Mouse (Mus musculus) CH12.LX (cell line): ENCODE measurements around the gene Rcvrn. TPM values are rescaled to one million over a fixed set of nuclear protein-coding genes. Genes with fewer than 3 reads are reported as not detected.

Source experiments
- DNase-seq: peaks from one replicate; pipeline ENCODE4 v3.0.0-alpha.2; 2013; ENCODE audit errors: extremely low read depth
- H3K27ac ChIP-seq: 2 replicates; pipeline ENCODE4 v1.5.1; 2012; ENCODE audit warnings: low read depth, mild to moderate bottlenecking, control low read depth, moderate library complexity; ENCODE audit not compliant: insufficient read depth
- H3K27me3 ChIP-seq: replicated peaks from 2 replicates; pipeline ENCODE3; 2012; ENCODE audit warnings: inconsistent platforms
- H3K36me3 ChIP-seq, 2 experiments: replicated peaks in 1 of 2; 2 replicates each; pipeline versions ENCODE3 to v1.6.1; 2012; ENCODE audit warnings: inconsistent platforms in 1 of 2, low read length in 1 of 2, mild to moderate bottlenecking in 1 of 2, mixed read lengths in 1 of 2, moderate library complexity in 1 of 2; ENCODE audit not compliant: control insufficient read depth in 1 of 2, insufficient read depth in 1 of 2
- H3K4me1 ChIP-seq, 2 experiments: 2 replicates each; pipeline ENCODE4 v1.6.1; 2012; ENCODE audit warnings: inconsistent platforms in 1 of 2, moderate library complexity in 1 of 2; ENCODE audit not compliant: insufficient read depth in 2 of 2, control insufficient read depth in 1 of 2
- H3K4me2 ChIP-seq: 2 replicates; pipeline ENCODE4 v1.6.1; 2012; ENCODE audit warnings: low read depth, mild to moderate bottlenecking, control low read depth; ENCODE audit not compliant: poor library complexity, insufficient read depth, severe bottlenecking
- H3K4me3 ChIP-seq, 3 experiments: fragments of 150-350 bp in 1 of 3; sonication (generic) in 1 of 3; replicated peaks in 1 of 3; 2 replicates each; pipeline versions ENCODE3 to v1.5.1; 2011 to 2012; ENCODE audit warnings: low read depth in 2 of 3, low read length in 2 of 3, mild to moderate bottlenecking in 2 of 3, moderate library complexity in 2 of 3, control low read depth in 1 of 3, improper control_type of control experiment in 1 of 3, inconsistent platforms in 1 of 3, mixed read lengths in 1 of 3; ENCODE audit not compliant: poor library complexity in 1 of 3
- H3K79me2 ChIP-seq: replicated peaks from 2 replicates; pipeline ENCODE4 v1.6.1; 2012; ENCODE audit warnings: mild to moderate bottlenecking, moderate library complexity; ENCODE audit not compliant: control insufficient read depth, poor library complexity, insufficient read depth, severe bottlenecking; ENCODE audit errors: extremely low read depth
- H3K9ac ChIP-seq: 2 replicates; pipeline ENCODE4 v1.6.1; 2012; ENCODE audit warnings: low read depth, mild to moderate bottlenecking, control low read depth, moderate library complexity; ENCODE audit not compliant: insufficient read depth
- H3K9me3 ChIP-seq: replicated peaks from 2 replicates; pipeline ENCODE3; 2012; ENCODE audit warnings: low read length, inconsistent platforms, mixed read lengths
- BHLHE40 ChIP-seq: IDR thresholded peaks from 2 replicates; pipeline ENCODE4 v1.6.1; 2011; ENCODE audit warnings: mild to moderate bottlenecking, low read depth, low read length, improper control_type of control experiment
- CHD2 ChIP-seq: IDR thresholded peaks from 2 replicates; pipeline ENCODE4 v1.6.1; 2011; ENCODE audit warnings: low read length, improper control_type of control experiment
- CTCF ChIP-seq, 2 experiments: IDR thresholded peaks in 1 of 2; conservative IDR thresholded peaks in 1 of 2; 2 replicates each; pipeline ENCODE4 v1.5.1; 2011 to 2012; ENCODE audit warnings: low read depth in 2 of 2, low read length in 2 of 2, improper control_type of control experiment in 1 of 2, inconsistent platforms in 1 of 2, mild to moderate bottlenecking in 1 of 2, moderate library complexity in 1 of 2
- E2F4 ChIP-seq: IDR thresholded peaks from 2 replicates; pipeline ENCODE4 v1.6.1; 2011; ENCODE audit warnings: low read depth, low read length, improper control_type of control experiment; ENCODE audit not compliant: insufficient replicate concordance
- ELF1 ChIP-seq: IDR thresholded peaks from 2 replicates; pipeline ENCODE4 v1.6.1; 2014; ENCODE audit warnings: low read depth, mild to moderate bottlenecking, inconsistent platforms, low read length, improper control_type of control experiment
- EP300 ChIP-seq: IDR thresholded peaks from 2 replicates; pipeline ENCODE4 v1.6.1; 2011; ENCODE audit warnings: low read length, improper control_type of control experiment
- ETS1 ChIP-seq: conservative IDR thresholded peaks from 2 replicates; pipeline ENCODE4 v1.6.1; 2012; ENCODE audit warnings: low read depth, mild to moderate bottlenecking, inconsistent platforms, low read length, improper control_type of control experiment, moderate library complexity
- GABPA ChIP-seq: IDR thresholded peaks from 2 replicates; pipeline ENCODE4 v1.6.1; 2012; ENCODE audit warnings: low read depth, low read length, improper control_type of control experiment, inconsistent platforms; ENCODE audit not compliant: insufficient replicate concordance
- HCFC1 ChIP-seq: IDR thresholded peaks from 2 replicates; pipeline ENCODE4 v1.6.1; 2012; ENCODE audit warnings: low read depth, mild to moderate bottlenecking, inconsistent platforms, low read length, improper control_type of control experiment
- IRF4 ChIP-seq: IDR thresholded peaks from 2 replicates; pipeline ENCODE4 v1.6.1; 2014; ENCODE audit warnings: low read depth, mild to moderate bottlenecking, inconsistent platforms, low read length, improper control_type of control experiment
- JUN ChIP-seq: IDR thresholded peaks from 2 replicates; pipeline ENCODE4 v1.6.1; 2011; ENCODE audit warnings: low read depth, mild to moderate bottlenecking, low read length, improper control_type of control experiment, moderate library complexity; ENCODE audit not compliant: insufficient read depth
- JUND ChIP-seq: conservative IDR thresholded peaks from 2 replicates; pipeline ENCODE4 v1.6.1; 2011; ENCODE audit warnings: low read depth, low read length, improper control_type of control experiment
- MAFK ChIP-seq: IDR thresholded peaks from 2 replicates; pipeline ENCODE4 v1.6.1; 2011; ENCODE audit warnings: low read length, improper control_type of control experiment; ENCODE audit not compliant: insufficient replicate concordance
- MAX ChIP-seq: IDR thresholded peaks from 2 replicates; pipeline ENCODE4 v1.6.1; 2011; ENCODE audit warnings: low read length, improper control_type of control experiment
- MEF2A ChIP-seq: IDR thresholded peaks from 2 replicates; pipeline ENCODE4 v1.6.1; 2014; ENCODE audit warnings: low read depth, mild to moderate bottlenecking, inconsistent platforms, low read length, improper control_type of control experiment, borderline replicate concordance
- MXI1 ChIP-seq: IDR thresholded peaks from 2 replicates; pipeline ENCODE4 v1.6.1; 2011; ENCODE audit warnings: mild to moderate bottlenecking, low read depth, low read length, improper control_type of control experiment
- MYC ChIP-seq: IDR thresholded peaks from 2 replicates; pipeline ENCODE4 v1.6.1; 2011; ENCODE audit warnings: low read depth, mild to moderate bottlenecking, improper control_type of control experiment, low read length
- NELFE ChIP-seq: IDR thresholded peaks from 2 replicates; pipeline ENCODE4 v1.6.1; 2011; ENCODE audit warnings: low read depth, low read length, improper control_type of control experiment
- NRF1 ChIP-seq: IDR thresholded peaks from 2 replicates; pipeline ENCODE4 v1.6.1; 2014; ENCODE audit warnings: low read depth, mild to moderate bottlenecking, inconsistent platforms, low read length, improper control_type of control experiment, moderate library complexity
- PAX5 ChIP-seq: IDR thresholded peaks from 2 replicates; pipeline ENCODE4 v1.6.1; 2012; ENCODE audit warnings: low read length, inconsistent platforms, mixed read lengths
- POLR2AphosphoS2 ChIP-seq: IDR thresholded peaks from 2 replicates; pipeline ENCODE4 v1.6.1; 2011; ENCODE audit warnings: low read depth, low read length, improper control_type of control experiment
- RAD21 ChIP-seq: IDR thresholded peaks from 2 replicates; pipeline ENCODE4 v1.6.1; 2011; ENCODE audit warnings: low read depth, mild to moderate bottlenecking, low read length, improper control_type of control experiment, moderate library complexity
- RCOR1 ChIP-seq: conservative IDR thresholded peaks from 2 replicates; pipeline ENCODE4 v1.6.1; 2012; ENCODE audit warnings: low read depth, mild to moderate bottlenecking, inconsistent platforms, low read length, improper control_type of control experiment
- SMC3 ChIP-seq: IDR thresholded peaks from 2 replicates; pipeline ENCODE4 v1.6.1; 2011; ENCODE audit warnings: low read depth, low read length, improper control_type of control experiment
- TCF12 ChIP-seq: IDR thresholded peaks from 2 replicates; pipeline ENCODE4 v1.6.1; 2014; ENCODE audit warnings: low read depth, mild to moderate bottlenecking, inconsistent platforms, low read length, improper control_type of control experiment
- USF1 ChIP-seq: IDR thresholded peaks from 2 replicates; pipeline ENCODE4 v1.6.1; 2014; ENCODE audit warnings: low read depth, mild to moderate bottlenecking, inconsistent platforms, low read length, improper control_type of control experiment
- ZC3H11A ChIP-seq: IDR thresholded peaks from 2 replicates; pipeline ENCODE4 v1.6.1; 2012; ENCODE audit warnings: low read depth, mild to moderate bottlenecking, inconsistent platforms, low read length, improper control_type of control experiment
- ZKSCAN1 ChIP-seq: IDR thresholded peaks from 2 replicates; pipeline ENCODE4 v1.6.1; 2012; ENCODE audit warnings: low read depth, inconsistent platforms, low read length, improper control_type of control experiment, borderline replicate concordance
- ZMIZ1 ChIP-seq: IDR thresholded peaks from 2 replicates; pipeline ENCODE4 v1.6.1; 2012; ENCODE audit warnings: low read depth, mild to moderate bottlenecking, inconsistent platforms, low read length, improper control_type of control experiment
- ZNF384 ChIP-seq: IDR thresholded peaks from 2 replicates; pipeline ENCODE4 v1.6.1; 2012; ENCODE audit warnings: low read depth, low read length, improper control_type of control experiment, inconsistent platforms
- dilution Hi-C: fragments of 300-500 bp; cut with MboI; formaldehyde crosslinking; loops from 2 replicates; pipeline ENCODE4 v1.14.3; 2020; ENCODE audit warnings: low sequenced_read_pairs; ENCODE audit not compliant: extremely low pct_unique_long_range_greater_than_20kb, extremely low pct_ligation_motif_present
- in situ Hi-C: fragments of 300-500 bp; cut with MboI; formaldehyde crosslinking; loops from 3 replicates; pipeline ENCODE4 v1.14.3; 2019; ENCODE audit warnings: low sequenced_read_pairs, low pct_ligation_motif_present, low pct_unique_long_range_greater_than_20kb, mixed read lengths
- polyA plus RNA-seq: library from polyadenylated mRNA; unstranded; fragments of >175 nt; gene quantifications from 2 replicates; pipeline ENCODE4 v1.2.1, GENCODE M21; 2012; ENCODE audit warnings: low read depth; ENCODE audit not compliant: insufficient read length
- total RNA-seq, 2 experiments: library from RNA; depleted of rRNA; stranded (reverse); fragments of 300-350 nt in 1 of 2; fragments of >200 nt in 1 of 2; gene quantifications; 2 replicates each; pipeline ENCODE4 v1.2.3; 2012 to 2014

The Rcvrn gene
- not detected in 2 replicates for total RNA-seq (2012; rRNA removed)
- total RNA-seq (2014; rRNA removed) = not detected in 2 replicates
- not detected in 2 replicates for polyA plus RNA-seq

GRCm38 (mm10) chr11:67694703-67695376, at the start of gene Rcvrn:
Rcvrn (plus strand) TSS chr11:67695326.
- Histone ChIP-seq H3K4me2 (no peak within 1 kb of the TSS), H3K36me3 (no peaks in the 10 kb centered on the region), H3K27ac (no peak within 1 kb of the TSS), H3K4me3 (no peak within 1 kb of the TSS), H3K79me2 (no peaks in the 10 kb centered on the region), H3K9ac (no peak within 1 kb of the TSS), H3K9me3 (no peaks in the 10 kb centered on the region), H3K4me1 (peaks cover 4 to 7% of the 10 kb centered on the region in 2 experiments; a peak in 3 of 4 replicates), H3K27me3 (no peaks in the 10 kb centered on the region)
- in situ Hi-C loops (no loop called here), dilution Hi-C loops (no loop called here)
- no peak for DNase-seq
- TF ChIP-seq TCF12 = no peak
- TF ChIP-seq HCFC1 = no peak
- TF ChIP-seq ZMIZ1 = no peak
- no peak for TF ChIP-seq RCOR1
- TF ChIP-seq BHLHE40 = no peak
- no peak for TF ChIP-seq ZNF384
- TF ChIP-seq JUN = no peak
- no peak for TF ChIP-seq NRF1
- no peak for TF ChIP-seq POLR2AphosphoS2
- TF ChIP-seq PAX5 = no peak
- TF ChIP-seq ZC3H11A = no peak
- TF ChIP-seq MXI1 = no peak
- no peak for TF ChIP-seq NELFE
- TF ChIP-seq RAD21 = no peak
- no peak for TF ChIP-seq GABPA
- no peak for TF ChIP-seq MAX
- no peak for TF ChIP-seq ETS1
- TF ChIP-seq MYC = no peak
- no peak for TF ChIP-seq SMC3

- in situ Hi-C loops (loop anchor here (10.0 kb wide), 1 partner anchor 283 kb away; no protein-coding TSS in a partner anchor), dilution Hi-C loops (no loop called here)
- Histone ChIP-seq H3K27ac (no peak overlapping the region), H3K4me2 (no peak overlapping the region), H3K9ac (no peak overlapping the region), H3K27me3 (no peaks in the 10 kb centered on the region), H3K79me2 (no peaks in the 10 kb centered on the region), H3K4me3 (no peak overlapping the region), H3K36me3 (peaks cover 7 to 46% of the 10 kb centered on the region in 2 experiments), H3K4me1 (peaks cover 9 to 41% of the 10 kb centered on the region in 2 experiments), H3K9me3 (peaks cover 16% of the 10 kb centered on the region)
- DNase-seq = peak; percentile 79
- TF ChIP-seq EP300 = no peak
- TF ChIP-seq ELF1 = peak; percentile 50; the same call in 1 of the 2 replicates
- TF ChIP-seq MEF2A = peak; percentile 64; the same call in 1 of the 2 replicates
- TF ChIP-seq ETS1 = no peak
- no peak for TF ChIP-seq ZKSCAN1
- peak; percentile 36; the same call in 1 of the 2 replicates for TF ChIP-seq NRF1
- TF ChIP-seq JUND = no peak
- no peak for TF ChIP-seq CHD2
- TF ChIP-seq MXI1 = no peak
- TF ChIP-seq NELFE = peak; percentile 75; the same call in 1 of the 2 replicates
- peak; percentile 100 for TF ChIP-seq SMC3
- TF ChIP-seq E2F4 = no peak
- no peak for TF ChIP-seq USF1
- TF ChIP-seq MAFK = no peak
- TF ChIP-seq MAX = no peak
- TF ChIP-seq RCOR1 = no peak
- TF ChIP-seq TCF12 = peak; percentile 62
- TF ChIP-seq IRF4 = peak; percentile 58
- peak; percentile 100 for TF ChIP-seq ZC3H11A
- TF ChIP-seq MYC = 0 out of 2 replicates have a peak, but pooled peaks have one; percentile 41
- no peak for TF ChIP-seq GABPA
- TF ChIP-seq CTCF (conservative IDR thresholded peaks at IDR 0.05 in 1 of 2, IDR thresholded peaks at IDR 0.05 in 1 of 2; ENCODE audit: low read depth in 2 of 2, low read length in 2 of 2) = peak; percentile 94 to 99
These were observed 47.4 kb upstream of the Rcvrn start for GRCm38 (mm10) chr11:67647745-67648144.
